Mouse (Mus musculus) cortical plate, adult 2 months (tissue): Measurements from ENCODE around the gene Olfr550.

Experiments
- CTCF ChIP-seq: fragments of 200-500 bp; IDR thresholded peaks from 2 replicates; pipeline ENCODE4 v1.5.1; 2011; ENCODE audit warnings: mild to moderate bottlenecking, control low read depth, low read length; ENCODE audit not compliant: insufficient read depth; ENCODE audit errors: extremely low read depth
- POLR2A ChIP-seq: fragments of 200-500 bp; IDR thresholded peaks from 2 replicates; pipeline ENCODE4 v1.6.1; 2011; ENCODE audit warnings: mild to moderate bottlenecking, low read length, control low read depth; ENCODE audit not compliant: insufficient read depth; ENCODE audit errors: extremely low read depth

GRCm38 (mm10) chr7:102529052-102529451 lies 42.2 kb upstream of the Olfr550 start:
- TF ChIP-seq CTCF (no peak), POLR2A (no peak)
